Mouse (Mus musculus) urinary bladder, adult 18-20 months (tissue): ENCODE measurements at regions not wholly inside any gene's neighbourhood (a gene's known extent, or its start where the extent isn't known, plus 50 kb on each side); places are given as distances from the start of the nearest gene placed in this dataset.
"Not testable (repeated sequence)": the region's sequence is repeated elsewhere in the genome, so short reads cannot be mapped to it uniquely, and the experiment has no call there.

Source experiments
- DNase-seq, 2 experiments: peaks; one replicate each; pipeline ENCODE4 v3.0.0; 2022; ENCODE audit warnings: low spot score in 2 of 2, mixed read lengths in 2 of 2

DNA sequence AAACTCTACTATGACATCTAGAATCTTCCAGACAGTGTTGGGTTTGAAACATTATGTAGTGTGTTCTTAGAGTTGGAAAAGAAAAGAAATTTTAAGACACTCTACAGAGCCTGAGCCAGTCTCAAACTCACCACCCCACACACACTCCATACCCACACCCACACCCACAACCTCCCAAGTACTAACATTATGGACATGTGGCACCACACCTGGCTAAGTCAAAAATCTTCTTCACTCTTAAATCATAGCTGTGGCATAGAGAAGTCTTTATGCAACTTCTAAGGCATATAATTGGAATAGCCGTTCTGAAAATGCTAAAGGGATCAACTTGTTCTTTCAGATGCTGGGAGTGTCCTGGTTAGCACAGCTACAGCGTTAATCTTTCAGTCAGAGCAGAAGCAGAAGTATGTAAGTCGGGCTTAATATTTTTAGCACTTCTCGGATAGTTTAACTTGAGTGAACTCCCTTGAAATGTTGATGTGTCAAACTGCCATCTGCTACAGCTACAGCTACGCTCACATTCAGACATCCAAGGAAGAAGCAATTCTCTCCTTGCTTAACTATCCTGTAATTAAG lies 68.6 kb upstream of the Creb1 start:
- DNase-seq: no peak

DNA sequence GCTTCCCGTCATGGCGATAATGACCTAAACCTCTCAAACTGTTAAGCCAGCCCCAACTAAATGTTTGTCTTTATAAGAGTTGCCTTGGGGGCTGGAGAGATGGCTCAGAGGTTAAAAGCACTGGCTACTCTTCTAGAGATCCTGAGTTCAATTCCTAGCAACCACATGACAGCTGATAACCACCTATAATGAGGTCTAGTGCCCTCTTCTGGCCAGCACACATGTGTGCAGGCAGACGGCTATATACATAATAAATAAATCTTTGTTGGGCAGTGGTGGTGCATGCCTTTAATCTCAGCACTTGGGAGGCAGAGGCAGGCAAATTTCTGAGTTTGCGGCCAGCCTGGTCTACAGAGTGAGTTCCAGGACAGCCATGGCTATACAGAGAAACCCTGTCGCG lies 70.8 kb upstream of the Creb1 start:
- not testable (repeated sequence) for DNase-seq

DNA sequence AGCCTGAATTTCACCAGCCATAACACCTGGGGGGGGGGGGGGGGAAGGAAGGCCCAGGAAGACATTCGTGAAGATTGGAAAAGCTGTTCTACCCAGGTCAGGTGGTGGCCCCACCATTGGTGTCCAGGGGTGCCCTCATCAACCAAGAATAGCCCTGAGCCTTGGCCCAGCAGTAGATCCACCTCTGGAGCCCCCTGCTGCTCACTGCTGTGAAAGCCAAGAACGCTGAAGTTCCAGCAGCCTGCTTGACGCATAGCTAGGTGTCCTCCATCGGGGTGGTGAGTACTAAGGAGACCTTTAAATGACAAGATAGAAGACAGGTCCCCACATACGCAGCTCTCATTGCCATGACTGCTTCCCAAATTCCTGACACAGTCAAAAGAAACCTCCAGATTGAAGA lies 74.6 kb upstream of the Creb1 start:
- no peak for DNase-seq

DNA sequence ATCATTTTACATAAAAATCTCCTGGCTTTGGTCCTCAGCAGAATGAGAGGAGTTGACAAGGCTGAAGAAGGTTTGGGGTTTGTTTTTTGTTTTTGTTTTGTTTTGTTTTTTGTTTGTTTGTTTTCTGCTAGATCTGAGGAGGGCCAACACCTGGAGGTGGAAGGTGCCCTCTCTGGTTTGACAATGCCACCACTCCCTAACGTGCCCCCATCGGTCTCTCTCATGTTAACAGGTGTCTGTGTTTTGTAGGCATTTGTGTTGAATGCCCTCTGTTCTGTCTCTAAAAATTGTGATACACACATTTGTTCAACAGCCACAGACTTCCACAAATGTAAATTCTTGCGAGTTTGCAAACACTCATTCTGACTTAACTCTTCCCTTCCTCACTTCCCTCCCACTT lies 83.3 kb upstream of the Creb1 start:
- DNase-seq: no peak

DNA sequence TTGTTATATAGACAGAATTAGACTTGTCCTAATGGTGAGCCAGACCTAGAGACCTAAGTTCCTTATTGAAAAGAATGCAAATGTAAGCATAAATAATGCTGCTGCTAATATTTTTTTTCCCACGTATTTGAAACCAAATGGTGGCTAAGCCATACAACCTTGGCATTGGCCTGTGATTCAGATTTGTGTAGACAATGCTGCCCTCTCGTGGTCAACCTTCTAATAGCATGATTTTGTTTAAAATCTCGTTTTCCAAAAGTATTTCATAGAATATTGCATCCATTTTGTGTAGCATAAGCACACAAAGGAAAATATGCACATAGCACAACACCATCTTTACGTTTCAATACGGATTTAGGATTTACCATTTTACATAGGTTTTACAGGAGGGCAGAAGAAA lies 84.4 kb upstream of the Creb1 start:
- DNase-seq: peak in 1 of 2 experiments; percentile 19

DNA sequence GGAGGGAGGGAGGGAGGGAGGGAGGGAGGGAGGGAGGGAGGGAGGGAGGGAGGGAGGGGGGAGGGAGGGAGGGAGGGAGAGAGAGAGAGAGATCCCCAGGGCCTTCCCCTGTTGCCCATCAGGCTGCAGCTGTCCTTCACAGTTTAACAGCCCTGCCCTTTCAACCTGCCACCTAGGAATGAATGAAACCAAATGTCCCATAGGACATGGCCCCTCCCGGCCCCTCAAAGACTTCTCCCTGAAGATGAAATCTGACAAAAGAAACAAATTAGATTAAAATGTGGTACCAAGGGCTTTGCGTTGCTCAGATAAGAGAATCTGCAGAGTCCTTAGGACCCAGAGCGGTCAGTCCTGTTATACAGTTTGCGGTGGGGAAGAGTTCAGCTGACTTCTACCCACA lies 86.0 kb upstream of the Creb1 start:
- DNase-seq: no peak

DNA sequence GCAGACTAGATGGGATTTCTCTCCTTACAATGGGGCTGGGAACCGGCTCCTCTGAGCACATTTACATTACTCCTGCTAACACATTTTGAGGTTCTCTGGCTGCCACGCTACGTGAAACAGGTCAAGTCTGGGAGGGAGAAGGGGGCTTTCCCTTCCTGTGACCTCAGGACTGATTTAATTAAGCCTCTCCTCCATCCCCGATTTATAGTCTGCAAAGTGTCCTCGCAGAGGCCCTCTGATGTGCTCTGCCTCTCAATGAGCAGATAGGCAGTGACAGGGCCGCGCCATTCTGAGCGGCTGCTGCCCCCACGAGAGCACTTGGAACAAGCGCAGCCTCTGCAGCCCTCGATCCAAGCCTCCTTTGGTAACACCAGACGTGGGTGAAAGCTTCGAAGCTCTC lies 86.5 kb upstream of the Creb1 start:
- peak; percentile 41 to 65 for DNase-seq

DNA sequence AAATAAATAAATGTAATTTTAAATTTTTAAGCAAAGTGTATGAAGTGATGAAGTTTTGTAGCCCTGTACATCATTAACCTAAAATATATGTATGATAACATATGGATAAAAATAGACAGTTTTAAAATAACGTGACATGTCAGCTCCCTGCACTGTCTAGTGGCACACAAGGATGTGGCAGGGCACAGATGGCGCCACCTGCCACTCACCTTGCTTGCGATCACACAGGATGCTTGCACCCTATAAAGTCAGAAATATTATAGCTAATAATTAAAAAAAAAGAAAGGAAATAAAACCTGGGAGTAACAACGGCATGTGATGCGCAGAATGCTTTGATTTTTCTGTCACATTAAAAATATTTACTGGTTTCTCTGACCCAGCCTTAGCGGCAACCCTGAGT lies 89.0 kb upstream of the Creb1 start:
- no peak for DNase-seq

DNA sequence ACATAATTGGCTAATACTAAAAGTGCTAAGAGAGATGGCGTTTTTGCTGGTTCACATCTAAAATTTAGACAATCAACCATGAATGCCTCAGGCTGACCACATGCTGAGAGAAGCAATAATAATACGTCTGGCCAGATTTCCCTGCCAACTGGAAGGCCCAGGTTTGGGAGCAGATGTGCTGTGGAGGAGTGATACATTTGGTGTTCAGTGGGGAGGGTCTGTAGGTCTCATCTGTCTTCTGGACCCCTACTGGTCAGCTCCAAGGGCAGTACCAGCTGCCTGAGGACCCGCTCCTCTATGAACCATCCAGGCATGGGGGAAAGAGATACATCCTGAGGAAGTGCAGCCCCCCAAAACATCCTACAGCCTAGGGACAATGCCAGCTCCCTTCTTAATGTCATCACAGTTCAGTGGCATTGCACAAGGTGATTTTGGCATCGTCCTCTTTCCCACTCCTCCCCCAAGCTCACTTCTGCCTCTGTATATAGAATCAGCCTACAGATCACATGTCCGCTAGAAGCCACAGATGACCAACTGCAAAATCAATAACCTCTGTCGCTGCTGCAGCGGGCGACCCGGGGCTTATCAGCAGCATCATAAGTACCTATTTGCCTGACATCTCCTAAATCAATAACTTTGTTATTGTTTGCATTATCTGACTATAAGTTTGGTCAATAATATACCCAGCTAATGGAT lies 90.1 kb upstream of the Creb1 start:
- DNase-seq: no peak

DNA sequence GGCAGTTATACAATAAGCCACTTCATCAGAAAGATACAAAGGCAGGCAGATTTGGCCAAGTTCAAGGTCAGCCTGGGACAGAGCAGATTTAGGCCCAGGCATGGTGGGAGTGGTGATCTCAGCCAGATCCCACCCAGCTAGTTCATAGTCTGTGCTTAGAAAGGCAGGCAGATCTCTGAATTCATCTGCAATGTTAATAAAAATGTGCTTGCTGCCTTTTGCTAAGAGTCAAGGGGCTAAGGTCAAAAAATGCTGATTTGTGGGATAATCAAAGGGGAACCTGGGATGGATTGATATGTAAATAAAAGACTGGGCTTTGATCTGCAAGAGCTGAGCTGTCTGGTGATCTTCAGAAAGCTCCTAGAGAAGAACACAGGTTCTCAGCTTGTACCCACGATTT lies 109.2 kb upstream of the Creb1 start:
- no peak for DNase-seq

DNA sequence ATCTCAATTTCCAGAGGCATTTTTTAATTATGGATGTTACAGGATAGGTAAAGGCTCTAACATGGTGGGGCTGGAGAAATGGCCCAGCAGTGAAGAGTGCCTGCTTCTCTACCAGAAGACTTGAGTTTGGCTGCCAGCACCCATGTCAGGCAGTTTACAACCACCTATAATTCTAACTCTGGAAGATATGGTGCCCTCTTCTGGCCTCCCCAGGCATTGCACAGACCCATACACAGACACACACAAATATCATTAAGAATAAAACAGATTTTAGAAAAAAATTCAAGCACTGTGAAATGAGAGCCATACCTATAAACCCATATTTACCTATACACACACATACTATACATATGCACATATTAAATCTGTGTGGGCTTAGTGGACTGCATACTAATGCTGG lies 113.9 kb upstream of the Creb1 start:
- DNase-seq: no peak

DNA sequence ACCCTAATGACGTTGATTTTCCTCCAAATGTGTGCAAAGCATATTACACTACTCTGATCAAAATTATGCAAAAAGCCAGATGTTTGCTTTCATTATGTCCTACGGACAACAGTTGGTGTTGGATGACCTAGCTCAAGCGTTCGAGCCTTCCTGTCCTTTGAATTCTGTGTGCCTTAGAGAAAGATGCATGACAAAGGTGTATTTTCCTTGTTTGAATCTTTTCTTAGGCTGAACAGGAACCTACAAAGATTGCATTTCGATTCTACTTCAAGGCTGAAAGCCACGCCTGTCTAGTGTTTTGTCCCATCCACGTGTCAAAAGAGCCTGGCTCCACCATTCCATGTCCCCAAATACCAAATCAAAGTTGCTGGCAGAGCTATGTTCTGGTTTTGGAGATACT lies 116.5 kb upstream of the Creb1 start:
- no peak for DNase-seq

DNA sequence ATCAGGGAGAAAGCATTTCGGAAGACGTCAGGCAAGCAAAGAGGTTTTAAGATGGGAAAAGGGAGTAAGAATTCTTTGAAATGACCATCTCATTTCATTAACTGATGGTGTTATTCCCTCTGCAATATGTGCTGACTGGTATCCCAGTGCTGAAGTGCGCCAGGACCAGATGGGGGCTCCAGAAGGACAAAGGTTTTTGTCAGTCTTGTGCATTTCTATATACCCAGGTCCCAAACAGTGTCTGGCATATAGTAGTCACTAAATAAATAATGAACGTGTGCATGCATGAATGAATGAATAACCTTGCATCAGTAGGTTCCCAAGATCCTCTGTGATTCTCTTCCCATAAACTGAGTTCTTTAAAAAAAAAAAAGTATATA lies 119.3 kb upstream of the Creb1 start:
- no peak for DNase-seq

DNA sequence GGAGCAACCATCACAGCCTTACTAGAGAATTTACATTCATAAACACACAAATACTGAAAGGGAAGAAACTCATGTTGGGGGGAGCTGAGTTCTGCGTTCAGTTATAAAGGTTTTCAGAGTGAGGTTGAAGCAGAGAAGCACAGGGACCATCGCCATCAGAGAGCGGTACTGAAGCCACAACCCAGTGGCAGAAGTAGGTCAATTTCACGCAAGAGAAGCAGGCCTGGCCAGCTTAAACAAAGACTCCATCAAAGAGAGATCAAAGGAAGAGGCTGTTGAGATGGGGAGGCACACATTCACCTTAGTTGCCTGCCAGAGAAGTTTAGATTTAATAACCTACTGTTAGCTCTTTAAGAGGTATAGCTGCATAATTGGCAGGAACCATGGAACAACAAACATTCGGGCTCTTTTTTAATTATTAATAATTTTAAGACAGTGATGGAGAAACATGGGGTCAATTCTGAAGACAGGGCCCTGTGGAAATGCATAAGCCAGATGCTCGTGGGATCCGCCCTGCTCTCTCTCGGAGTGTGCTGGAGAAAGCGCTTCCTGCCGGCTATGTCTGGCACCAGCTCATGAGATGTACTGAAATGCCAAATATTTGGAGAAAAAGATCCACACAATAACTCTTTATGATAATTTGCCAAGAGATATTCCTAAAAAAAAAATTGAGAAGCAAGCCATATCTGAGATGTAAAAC lies 119.8 kb upstream of the Creb1 start:
- no peak for DNase-seq

DNA sequence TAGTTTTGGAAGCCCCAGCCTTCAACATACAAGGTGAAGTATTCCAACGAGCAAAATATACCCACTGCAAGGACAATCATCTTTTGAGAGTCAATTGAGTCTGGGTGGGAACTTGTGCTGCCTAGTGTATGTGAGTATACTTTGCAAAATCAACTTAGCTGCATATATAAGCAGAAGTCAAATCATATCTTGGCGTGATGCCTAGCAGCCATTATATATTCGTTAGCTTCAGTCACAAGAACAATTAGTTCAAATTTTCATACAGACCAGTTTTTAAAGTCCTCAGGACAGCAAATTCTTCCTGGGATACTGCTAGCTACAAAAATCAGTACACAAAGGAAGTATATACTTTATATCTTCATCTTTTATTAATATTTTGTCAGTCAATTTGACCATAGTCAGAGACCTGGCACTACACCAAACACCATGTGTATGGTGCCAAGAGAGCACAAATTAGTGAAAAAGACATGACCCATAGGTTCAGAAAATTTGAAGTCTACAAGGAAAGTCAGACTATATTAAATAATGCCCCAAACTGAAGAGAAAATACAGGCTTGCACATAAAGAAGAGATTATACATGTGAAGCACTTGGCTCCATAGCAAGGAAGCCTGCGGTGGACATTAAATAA lies 120.5 kb upstream of the Creb1 start:
- no peak for DNase-seq

DNA sequence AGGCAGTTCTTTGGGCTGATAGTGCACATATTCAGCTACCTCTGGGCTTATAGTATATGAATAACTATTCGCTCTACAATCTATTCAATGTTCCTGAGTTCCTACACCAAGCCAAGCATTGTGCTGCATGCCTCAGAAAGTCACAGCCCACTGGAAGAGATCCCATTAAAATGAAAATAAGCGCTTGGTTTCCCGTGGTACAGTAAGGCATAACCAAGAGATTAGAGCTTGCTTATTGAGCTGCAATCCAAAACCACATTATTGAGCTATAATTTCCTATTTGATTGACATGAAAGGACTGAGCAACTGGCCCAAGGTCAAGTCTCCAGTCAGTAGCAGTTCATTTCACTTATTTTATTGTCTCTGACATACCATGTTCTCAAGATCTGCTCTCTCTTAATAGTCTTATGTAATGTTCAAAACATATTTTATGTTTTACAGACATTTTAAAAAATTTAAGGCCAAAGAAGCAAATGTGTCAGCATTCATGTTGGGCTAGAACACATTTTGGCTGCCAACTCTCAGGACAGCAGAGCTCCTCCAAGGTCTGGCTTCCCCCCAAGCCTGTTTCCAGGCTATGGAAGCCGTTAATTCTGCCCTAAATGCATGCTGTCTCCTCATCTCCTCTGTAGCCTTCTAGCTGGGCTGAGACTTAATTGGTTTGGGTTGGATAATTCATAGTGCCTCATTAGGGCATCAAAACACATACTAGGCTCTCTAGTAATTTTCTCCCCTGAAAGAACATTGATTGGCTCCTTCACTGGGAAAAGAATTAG lies 123.5 kb upstream of the Creb1 start:
- no peak for DNase-seq

DNA sequence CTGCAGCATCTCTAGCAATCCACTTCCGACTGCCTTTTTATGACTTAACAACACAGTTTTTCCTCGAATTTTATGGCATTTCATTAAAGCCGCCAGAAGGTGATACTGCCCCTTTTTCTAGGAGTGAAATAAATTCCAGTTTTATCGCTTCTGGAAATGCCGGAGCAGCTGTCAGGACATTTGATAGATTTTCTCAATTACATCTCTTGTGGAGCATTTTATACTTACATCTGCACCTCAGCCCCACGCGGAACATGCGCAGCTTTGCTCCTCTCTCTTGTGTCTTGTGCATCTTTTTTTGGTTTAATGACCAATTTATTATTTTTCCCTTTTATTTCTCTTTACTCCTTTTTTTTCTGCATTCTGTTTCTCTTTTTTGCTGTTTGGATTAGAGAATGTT lies 140.9 kb upstream of the Creb1 start:
- no peak for DNase-seq

DNA sequence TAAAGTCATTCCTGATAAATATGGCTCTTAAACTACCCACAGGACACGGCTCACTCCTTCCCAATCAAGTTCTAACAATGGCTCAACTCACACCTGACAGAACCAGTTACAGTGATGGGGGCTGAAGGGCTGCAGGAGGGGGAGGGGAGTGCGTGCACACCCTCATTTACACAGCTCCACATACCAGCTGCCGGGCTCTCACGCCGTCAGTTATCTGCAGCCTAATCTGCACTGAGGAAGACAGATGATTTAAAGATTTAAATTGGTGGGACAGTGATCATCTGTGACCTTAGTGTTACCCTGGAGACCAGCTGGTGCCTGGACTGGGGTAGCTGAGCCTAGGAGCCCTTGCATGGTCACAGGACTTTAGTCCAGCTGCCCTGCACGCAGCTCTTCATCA lies 151.2 kb upstream of the Creb1 start:
- DNase-seq: no peak

DNA sequence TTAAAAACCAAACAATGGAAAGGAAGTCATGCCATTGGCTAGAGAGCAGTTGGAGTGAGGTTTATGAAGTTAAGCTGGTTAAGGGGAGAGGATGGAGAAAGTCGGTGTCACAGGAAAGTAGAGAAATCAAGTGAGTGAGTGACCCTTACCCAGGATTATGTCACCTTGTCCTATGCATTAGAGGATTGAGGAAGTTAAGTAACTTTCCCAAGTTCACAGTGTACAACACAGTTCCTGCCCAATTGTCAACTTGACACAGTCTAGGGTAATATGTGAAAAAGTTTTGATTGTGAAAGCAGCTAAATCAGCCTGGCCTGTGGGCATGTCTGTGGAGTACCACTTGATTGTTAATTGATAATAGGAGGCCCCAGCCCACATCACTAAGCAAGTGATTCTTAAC lies 156.0 kb upstream of the Creb1 start:
- not testable (repeated sequence) for DNase-seq

DNA sequence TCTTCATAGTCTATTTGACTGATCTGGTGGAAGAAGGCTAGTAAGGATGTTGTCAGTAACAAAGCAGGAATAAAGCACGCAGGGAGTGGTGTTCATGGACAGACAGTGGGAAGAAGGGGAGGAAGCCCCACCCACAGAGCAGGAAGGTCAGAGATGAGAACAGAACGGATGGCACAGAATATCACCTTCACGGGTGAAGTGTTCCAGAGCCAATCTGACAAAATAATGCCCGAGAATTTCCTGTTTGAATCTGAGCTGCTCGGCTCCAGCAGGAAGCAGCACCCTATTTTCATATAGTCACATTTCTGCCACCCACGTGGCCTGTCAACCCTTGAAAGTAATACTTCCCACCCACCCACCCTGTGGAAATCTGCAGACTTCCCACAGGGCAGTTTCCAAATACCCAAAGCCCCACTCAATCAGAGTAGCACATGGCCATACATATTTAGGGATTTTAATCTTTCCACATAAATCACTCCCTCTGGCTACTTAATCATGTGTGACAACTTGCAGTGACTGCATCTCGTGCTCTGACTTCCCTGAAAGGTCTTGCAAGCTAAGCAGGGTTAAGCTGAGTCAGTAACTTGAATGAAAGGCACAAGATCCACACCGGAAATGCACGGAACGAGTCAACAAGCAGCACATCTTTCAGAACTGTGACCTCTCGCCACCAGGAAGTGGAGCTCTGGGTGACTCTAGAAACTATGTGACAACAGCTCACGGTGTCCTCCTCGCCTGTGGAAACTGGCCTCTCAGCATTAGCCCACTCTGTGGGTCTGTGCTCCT lies 158.0 kb upstream of the Creb1 start:
- peak in 1 of 2 experiments; percentile 2 for DNase-seq

DNA sequence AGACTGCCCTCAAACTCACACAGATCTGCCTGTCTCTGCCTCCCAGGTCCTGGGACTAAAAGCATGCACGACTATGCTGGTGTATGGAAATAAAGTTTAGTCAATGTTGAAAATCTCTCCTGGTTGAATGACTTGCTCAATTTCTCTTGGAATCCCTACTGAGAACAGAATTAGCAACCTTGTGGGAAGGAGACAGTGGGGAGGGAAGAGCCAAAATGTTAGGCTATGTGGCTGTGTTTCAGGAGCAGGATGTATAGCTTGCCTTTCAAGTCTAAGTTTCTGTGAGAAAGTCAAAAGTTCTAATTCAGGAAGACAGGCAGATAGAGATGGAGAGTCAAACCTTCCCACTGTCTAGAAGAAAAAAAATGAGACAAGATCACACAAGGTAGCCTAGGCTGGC lies 168.3 kb upstream of the Creb1 start:
- DNase-seq: no peak
